Mouse (Mus musculus) lung, adult 2 months (tissue): ENCODE results near the gene Aak1.

Source experiments
- CTCF ChIP-seq: fragments of 200-500 bp; IDR thresholded peaks from 2 replicates; pipeline ENCODE4 v1.5.1; 2011; ENCODE audit warnings: mild to moderate bottlenecking, low read length, control low read depth; ENCODE audit not compliant: insufficient read depth
- POLR2A ChIP-seq: fragments of 200-500 bp; IDR thresholded peaks from 2 replicates; pipeline ENCODE4 v1.6.1; 2011; ENCODE audit warnings: low read depth, mild to moderate bottlenecking, control low read depth, low read length, borderline replicate concordance; ENCODE audit errors: extremely low read depth

DNA sequence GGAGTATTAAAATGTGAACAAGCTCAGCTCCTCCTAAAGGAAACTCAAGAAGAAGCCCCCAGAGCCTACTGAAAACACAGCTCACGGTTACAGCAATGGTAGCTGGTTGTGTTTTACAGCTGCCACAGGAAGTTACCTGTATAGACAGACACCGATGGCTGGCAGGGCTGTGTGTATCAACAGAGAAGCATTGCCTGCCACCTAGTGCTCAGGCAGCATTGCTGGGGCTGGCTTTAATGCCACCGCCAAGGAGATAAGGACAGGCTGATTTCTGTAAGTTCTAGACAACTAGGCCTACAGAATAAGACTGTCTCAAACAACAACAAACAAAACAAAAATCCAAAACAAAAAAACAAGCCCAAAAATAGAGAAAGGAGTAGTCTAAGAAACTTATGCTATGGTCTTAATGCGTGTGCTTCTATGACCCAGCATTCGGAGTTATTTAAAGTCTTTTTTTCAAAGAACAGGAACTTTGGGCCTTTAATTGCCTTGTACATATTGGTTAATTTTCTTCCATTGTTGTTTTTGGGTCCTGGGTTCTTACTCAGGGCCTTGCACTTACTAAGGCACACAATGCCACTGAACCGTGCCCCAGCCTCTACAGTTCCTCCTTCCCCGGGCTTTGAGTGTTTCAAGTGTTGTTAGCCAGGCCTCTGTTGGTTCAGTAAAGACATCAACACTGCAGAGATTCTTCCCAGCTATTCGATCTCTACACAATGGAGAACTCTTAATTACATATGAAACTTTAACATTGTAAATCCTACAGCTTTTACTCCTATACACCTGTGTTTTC is 136.2 kb downstream of the Aak1 start:
- TF ChIP-seq CTCF (no peak), POLR2A (no peak)
